Mouse (Mus musculus) kidney, embryonic 16.5 days (tissue): ENCODE data around the gene Zfp654. TPM values are rescaled to one million over a fixed set of nuclear protein-coding genes. Genes with fewer than 3 reads are reported as not detected.
"Not testable (repeated sequence)": the region's sequence is repeated elsewhere in the genome, so short reads cannot be mapped to it uniquely, and the experiment has no call there.

Experiments
- ATAC-seq: fragments of 200-750 bp; cut with Nextera tagmentation; 2 replicates; pipeline ENCODE4 v1.8.0; 2017; ENCODE audit warnings: moderate TSS enrichment; ENCODE audit not compliant: low FRiP score, low TSS enrichment
- H3K27ac ChIP-seq: fragments of 300-500 bp; sonication (generic); 2 replicates; pipeline ENCODE4 v1.5.1; 2014; ENCODE audit warnings: low read length
- H3K27me3 ChIP-seq: fragments of 300-500 bp; sonication (generic); 2 replicates; pipeline ENCODE4 v1.6.1; 2014; ENCODE audit warnings: low read length, control low read depth, mixed read lengths; ENCODE audit not compliant: insufficient read depth
- H3K36me3 ChIP-seq: fragments of 300-500 bp; sonication (generic); 2 replicates; pipeline ENCODE4 v1.6.1; 2014; ENCODE audit warnings: low read length, control low read depth, mixed read lengths; ENCODE audit not compliant: insufficient read depth
- H3K4me1 ChIP-seq: fragments of 300-500 bp; sonication (generic); 2 replicates; pipeline ENCODE4 v1.6.1; 2014; ENCODE audit warnings: low read length, control low read depth, mixed read lengths; ENCODE audit not compliant: insufficient read depth
- H3K4me2 ChIP-seq: fragments of 300-500 bp; sonication (generic); replicated peaks from 2 replicates; pipeline ENCODE4 v1.6.1; 2014; ENCODE audit warnings: low read depth, low read length
- H3K4me3 ChIP-seq: fragments of 300-500 bp; sonication (generic); 2 replicates; pipeline ENCODE4 v1.5.1; 2014; ENCODE audit warnings: mild to moderate bottlenecking, low read length
- H3K9ac ChIP-seq: fragments of 300-500 bp; sonication (generic); replicated peaks from 2 replicates; pipeline ENCODE4 v1.6.1; 2014; ENCODE audit warnings: low read length
- H3K9me3 ChIP-seq: fragments of 300-500 bp; sonication (generic); 2 replicates; pipeline ENCODE4 v1.6.1; 2016; ENCODE audit warnings: low read length, control low read depth
- WGBS: fragments of 180-500 bp; shearing (Covaris S2); extraction: QIAGEN DNeasy Blood & Tissue Kit; methylation state at CpG from one replicate; pipeline ENCODE4 v1.1.7; 2014; 5-methylcytosine and 5-hydroxymethylcytosine counted together
- polyA plus RNA-seq: library from polyadenylated mRNA; unstranded; fragments of >200 nt; fragmentation: Nextera tagmentation; extraction: Ambion mirVana; gene quantifications from 2 replicates; pipeline ENCODE4 v1.2.1, GENCODE M21; 2015

Zfp654 gene
- polyA plus RNA-seq, 1 experiment from 2014 or later = 5.9 TPM

- not testable (repeated sequence) for H3K9ac ChIP-seq, ATAC-seq, H3K9me3 ChIP-seq, H3K27ac ChIP-seq, H3K4me1 ChIP-seq, H3K36me3 ChIP-seq, H3K4me2 ChIP-seq, H3K4me3 ChIP-seq, H3K27me3 ChIP-seq
- 88% methylated on average over 8 of the region's 8 CpGs for whole genome bisulfite sequencing
These were observed 14.4 kb upstream of the Zfp654 start for GRCm38 (mm10) chr16:64865841-64866240.

- 88% methylated on average over 3 of the region's 3 CpGs for WGBS
- peaks cover 21% of the 10 kb centered on the region for H3K36me3 ChIP-seq
- no peaks in the 10 kb centered on the region for H3K9me3 ChIP-seq
- ATAC-seq = no peak
- peaks cover 14% of the 10 kb centered on the region for H3K4me1 ChIP-seq
- H3K27me3 ChIP-seq = no peaks in the 10 kb centered on the region
- H3K4me2 ChIP-seq = no peak overlapping the region
- no peak overlapping the region for H3K9ac ChIP-seq
- H3K27ac ChIP-seq = no peak overlapping the region
- no peak overlapping the region for H3K4me3 ChIP-seq
These were observed 5.5 kb upstream of the Zfp654 start for GRCm38 (mm10) chr16:64856946-64857345.

GRCm38 (mm10) chr16:64852891-64853290 is 1.4 kb upstream of the Zfp654 start:
- Histone ChIP-seq H3K27ac (peak overlapping the region; percentile 98), H3K4me1 (peaks cover 18% of the 10 kb centered on the region), H3K27me3 (no peaks in the 10 kb centered on the region), H3K9ac (peak overlapping the region; percentile 89), H3K9me3 (no peaks in the 10 kb centered on the region), H3K4me3 (peak overlapping the region; percentile 86), H3K4me2 (peak overlapping the region; percentile 72), H3K36me3 (peaks cover 19% of the 10 kb centered on the region)
- no peak for ATAC-seq
- 5% methylated on average over 14 of the region's 14 CpGs for WGBS

GRCm38 (mm10) chr16:64852441-64852871 is 1.0 kb upstream of the Zfp654 start:
- peak; percentile 21 for ATAC-seq
- H3K4me2 ChIP-seq = peak overlapping the region; percentile 72
- WGBS = under 1% methylated on average over 41 of the region's 53 CpGs
- no peaks in the 10 kb centered on the region for H3K9me3 ChIP-seq
- H3K9ac ChIP-seq = peak overlapping the region; percentile 89
- peak overlapping the region; percentile 86 for H3K4me3 ChIP-seq
- H3K27me3 ChIP-seq = no peaks in the 10 kb centered on the region
- peaks cover 17% of the 10 kb centered on the region for H3K36me3 ChIP-seq
- peak overlapping the region; percentile 98 for H3K27ac ChIP-seq
- peaks cover 18% of the 10 kb centered on the region for H3K4me1 ChIP-seq

- Histone ChIP-seq H3K36me3 (peaks cover 16% of the 10 kb centered on the region), H3K27ac (peak overlapping the region; percentile 92), H3K9me3 (no peaks in the 10 kb centered on the region), H3K4me1 (peaks cover 18% of the 10 kb centered on the region), H3K4me3 (peak overlapping the region; percentile 86), H3K4me2 (peak overlapping the region; percentile 95), H3K9ac (peak overlapping the region; percentile 84), H3K27me3 (no peaks in the 10 kb centered on the region)
- ATAC-seq = peak; percentile 60
- WGBS = under 1% methylated on average over 43 of the region's 45 CpGs
These were observed 328 bp downstream of the Zfp654 start for GRCm38 (mm10) chr16:64851085-64851562.

GRCm38 (mm10) chr16:64850287-64851084 is 966 bp downstream of the Zfp654 start:
- 2% methylated on average over 16 of the region's 16 CpGs for WGBS
- Histone ChIP-seq H3K36me3 (peaks cover 13% of the 10 kb centered on the region), H3K27me3 (no peaks in the 10 kb centered on the region), H3K4me2 (peak overlapping the region; percentile 95), H3K9me3 (no peaks in the 10 kb centered on the region), H3K9ac (peak overlapping the region; percentile 84), H3K27ac (peak overlapping the region; percentile 92), H3K4me1 (peaks cover 18% of the 10 kb centered on the region), H3K4me3 (peak overlapping the region; percentile 86)
- ATAC-seq = peak; percentile 0; the same call in 1 of the 2 replicates

GRCm38 (mm10) chr16:64845947-64846346 is 5.5 kb downstream of the Zfp654 start:
- H3K4me3 ChIP-seq = no peak overlapping the region
- no peaks in the 10 kb centered on the region for H3K27me3 ChIP-seq
- H3K9me3 ChIP-seq = no peaks in the 10 kb centered on the region
- no peak overlapping the region for H3K27ac ChIP-seq
- peaks cover 4% of the 10 kb centered on the region; the same call in 1 of the 2 replicates for H3K4me1 ChIP-seq
- no peak overlapping the region for H3K9ac ChIP-seq
- ATAC-seq = no peak
- WGBS = 87% methylated on average over 8 of the region's 8 CpGs
- no peak overlapping the region for H3K4me2 ChIP-seq
- 0 out of 2 replicates have a peak, but pooled peaks cover 5% of the 10 kb centered on the region for H3K36me3 ChIP-seq

GRCm38 (mm10) chr16:64842374-64842729 is 9.1 kb downstream of the Zfp654 start:
- ATAC-seq = no peak
- H3K4me2 ChIP-seq = no peak overlapping the region
- H3K4me3 ChIP-seq = no peak overlapping the region
- no peaks in the 10 kb centered on the region for H3K27me3 ChIP-seq
- H3K4me1 ChIP-seq = no peaks in the 10 kb centered on the region
- H3K27ac ChIP-seq = no peak overlapping the region
- H3K36me3 ChIP-seq = 0 out of 2 replicates have a peak, but pooled peaks cover 5% of the 10 kb centered on the region
- 94% methylated on average over 3 of the region's 3 CpGs for WGBS
- no peak overlapping the region for H3K9ac ChIP-seq
- no peaks in the 10 kb centered on the region for H3K9me3 ChIP-seq

- H3K27ac ChIP-seq = no peak overlapping the region
- H3K4me1 ChIP-seq = no peaks in the 10 kb centered on the region
- H3K36me3 ChIP-seq = 0 out of 2 replicates have a peak, but pooled peaks cover 5% of the 10 kb centered on the region
- H3K9me3 ChIP-seq = no peaks in the 10 kb centered on the region
- H3K27me3 ChIP-seq = no peaks in the 10 kb centered on the region
- H3K9ac ChIP-seq = no peak overlapping the region
- H3K4me3 ChIP-seq = no peak overlapping the region
- WGBS = 92% methylated on average over 5 of the region's 5 CpGs
- ATAC-seq = no peak
- H3K4me2 ChIP-seq = no peak overlapping the region
These were observed 9.7 kb downstream of the Zfp654 start for GRCm38 (mm10) chr16:64841481-64842373.
